In the genomic region with DNA sequence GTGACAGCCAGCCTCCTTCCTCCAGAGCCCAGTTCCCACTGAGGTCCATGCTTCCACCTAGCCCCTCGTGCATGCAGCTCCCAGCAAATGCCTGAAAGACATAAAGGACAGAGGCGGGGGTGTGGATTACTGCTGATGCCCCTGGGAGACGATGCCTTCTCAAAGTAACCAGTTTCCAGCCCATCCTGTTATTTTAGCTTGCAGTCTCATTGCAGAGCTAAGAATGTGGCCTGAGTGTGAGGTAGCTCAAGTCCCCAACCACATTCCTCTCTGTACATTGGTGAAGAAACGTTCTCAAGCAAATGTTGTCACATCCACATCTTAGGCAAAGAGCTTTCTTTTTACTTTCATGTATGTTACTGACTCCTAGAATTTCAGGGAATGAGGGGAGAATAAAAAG, we compare ENCODE assay signal across 8 mouse cellular contexts. TPM values are rescaled to one million over a fixed set of nuclear protein-coding genes. Genes with fewer than 3 reads are reported as not detected.
DNase-seq lines count a peak whose midpoint lies in the region; ATAC-seq and TF ChIP-seq lines count a peak whose summit lies in the region.

A gene (minus strand): TSS at position 101 of the 400 bp plus-strand sequence.

- intact Hi-C loops in gastrocnemius, postnatal 36 days (cut with DNase I), result no loop called here
- intact Hi-C loops in left cerebral cortex, postnatal 36 days (cut with DNase I), result no loop called here

- H3K4me3 ChIP-seq in lung, adult 2 months (replicated peaks; ENCODE audit: extremely low read depth, low read depth, low read length), result no peak within 1 kb of the TSS
- no peak within 1 kb of the TSS for H3K4me3 ChIP-seq in brown adipose tissue, adult 24 weeks (ENCODE audit: insufficient read depth, low read depth, low read length)

- WGBS in lung, adult 2 months, result 69% methylated on average over 4 of the region's 4 CpGs

- H3K27ac ChIP-seq in brown adipose tissue, adult 24 weeks (replicated peaks; ENCODE audit: low read depth, low read length), result 0 out of 2 replicates have a peak within 1 kb of the TSS, but pooled peaks have one; percentile 10

- TF ChIP-seq POLR2A in lung, adult 2 months (IDR thresholded peaks at IDR 0.05; ENCODE audit: borderline replicate concordance, extremely low read depth, low read depth, low read length), result no peak

- no peak for DNase-seq in lung, adult 2 months
- DNase-seq in lung, postnatal 14 days, result no peak
- DNase-seq in gastrocnemius, postnatal 36 days, result no peak
- DNase-seq in left cerebral cortex, postnatal 36 days (ENCODE audit: low spot score in 2 of 2), result no peak
- DNase-seq in B cell, adult 2 months, result no peak
- no peak for DNase-seq in cerebellum, adult 11-12 months

- H3K4me1 ChIP-seq in lung, adult 2 months (ENCODE audit: control insufficient read depth, insufficient read depth, low read length), result peaks cover 7% of the 10 kb centered on the region
- H3K4me1 ChIP-seq in brown adipose tissue, adult 24 weeks (ENCODE audit: control insufficient read depth, insufficient read depth, insufficient read length, low read length), result peaks cover 39% of the 10 kb centered on the region

- no peak for TF ChIP-seq CTCF in lung, adult 2 months (IDR thresholded peaks at IDR 0.05; ENCODE audit: insufficient read depth, low read length)

- no peak for ATAC-seq in frontal cortex, adult (ENCODE audit: low TSS enrichment)

RNA-seq across cellular contexts. Expression of the gene that starts here (rescaled TPM):
- 36.6 and 47.1 TPM in 2 replicates for polyA plus RNA-seq in lung, adult 2 months (2012; rRNA removed)
- polyA plus RNA-seq in brown adipose tissue, adult 24 weeks (2012; ENCODE audit: insufficient read depth, insufficient read length, missing spikeins), result 35.8 and 41.1 TPM in 2 replicates
- total RNA-seq in gastrocnemius, postnatal 36 days (2021), result 100 to 1,000 TPM; 276 to 313 TPM
- total RNA-seq in left cerebral cortex, postnatal 36 days (2021), result 10 to 100 TPM; 14.6 to 16.9 TPM

Comparison
In these comparisons a context has a peak if more than half of its experiments do, and no peak if none do; other contexts are left out.
1. RNA of the gene that starts here (total RNA-seq): 276 to 313 TPM in gastrocnemius, postnatal 36 days; 14.6 to 16.9 TPM in left cerebral cortex, postnatal 36 days; every median in the first group is over 10 times any median in the second.